Mouse (Mus musculus): Measurements from ENCODE around the gene Ano10. TPM values are rescaled to one million over a fixed set of nuclear protein-coding genes. Genes with fewer than 3 reads are reported as not detected.

The Ano10 gene
- total RNA-seq, 2 experiments from 2014 or later: 7.4 to 14.8 TPM

DNA sequence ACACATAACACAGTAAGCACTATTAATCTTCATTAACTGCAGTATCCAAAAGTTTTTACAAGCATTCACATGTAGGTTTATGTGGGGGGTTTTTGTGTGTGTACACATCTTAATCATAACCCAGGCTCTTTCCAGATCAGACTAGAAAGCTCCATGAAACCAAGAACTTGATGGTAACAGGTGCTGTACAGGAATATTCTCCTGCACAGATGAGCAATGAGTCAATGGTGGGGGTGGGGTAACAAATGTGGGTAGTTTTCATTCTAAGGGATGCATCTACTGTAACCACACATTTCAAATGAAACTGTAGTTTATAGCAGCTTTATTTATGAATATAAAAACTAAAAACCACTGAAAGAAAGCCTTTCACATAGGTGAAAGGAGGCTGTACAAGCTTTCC lies 79.1 kb downstream of the Ano10 start:
- ATAC-seq (replicated peaks; ENCODE audit: low FRiP score, poor library complexity, severe bottlenecking): no peak

DNA sequence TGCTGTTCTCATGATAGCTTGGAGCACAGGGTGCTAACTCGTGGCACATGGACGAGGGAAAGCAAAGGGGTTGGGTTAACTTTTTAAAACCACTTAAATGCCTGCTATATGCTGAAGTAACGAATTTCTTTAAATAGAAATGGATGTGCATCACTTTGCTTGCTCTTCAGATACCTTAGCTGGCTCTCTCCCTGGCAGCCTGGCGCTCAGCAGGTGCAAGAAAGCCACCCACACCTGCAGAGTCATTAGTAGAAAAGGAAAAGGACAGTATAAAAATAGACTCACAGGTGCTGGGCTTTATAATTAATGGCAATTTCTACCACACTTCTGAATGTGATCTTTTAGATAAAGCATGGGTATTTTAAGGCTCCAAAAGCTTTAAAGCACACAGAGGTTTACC lies 85.9 kb downstream of the Ano10 start:
- ATAC-seq (replicated peaks; ENCODE audit: low FRiP score, poor library complexity, severe bottlenecking): no peak

DNA sequence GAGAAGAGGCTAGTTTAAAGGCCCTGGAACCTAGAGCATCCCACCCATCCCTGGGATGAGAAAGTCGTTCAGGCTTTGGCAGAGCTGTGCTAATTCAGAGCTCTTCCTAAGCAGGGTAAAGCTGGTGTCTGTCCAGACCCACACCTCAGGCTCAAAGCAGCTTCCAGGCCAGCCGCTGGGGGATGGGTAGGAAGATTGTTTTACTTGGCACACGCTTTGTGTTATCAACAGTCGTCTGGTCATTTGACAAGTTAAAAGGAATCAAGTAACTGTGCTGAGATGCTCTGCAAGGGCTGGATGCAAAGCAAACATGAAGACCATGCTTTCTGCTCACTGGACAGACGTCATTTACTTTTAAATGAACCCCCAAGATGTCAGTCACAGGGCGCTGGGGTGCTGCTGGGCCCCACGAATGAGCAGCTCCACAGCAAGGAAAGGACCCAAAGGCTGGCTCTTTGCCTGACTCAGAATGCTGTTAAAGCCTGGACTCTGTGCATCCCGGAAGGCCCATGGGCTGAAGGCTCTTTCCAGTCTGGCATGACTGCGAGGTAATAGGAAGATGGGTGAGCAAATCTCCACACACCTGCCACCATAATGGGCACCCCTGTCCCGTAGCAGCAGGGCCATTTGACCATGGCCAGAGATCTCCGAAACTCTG lies 88.6 kb downstream of the Ano10 start:
- no peak for ATAC-seq (replicated peaks; ENCODE audit: low FRiP score, poor library complexity, severe bottlenecking)

DNA sequence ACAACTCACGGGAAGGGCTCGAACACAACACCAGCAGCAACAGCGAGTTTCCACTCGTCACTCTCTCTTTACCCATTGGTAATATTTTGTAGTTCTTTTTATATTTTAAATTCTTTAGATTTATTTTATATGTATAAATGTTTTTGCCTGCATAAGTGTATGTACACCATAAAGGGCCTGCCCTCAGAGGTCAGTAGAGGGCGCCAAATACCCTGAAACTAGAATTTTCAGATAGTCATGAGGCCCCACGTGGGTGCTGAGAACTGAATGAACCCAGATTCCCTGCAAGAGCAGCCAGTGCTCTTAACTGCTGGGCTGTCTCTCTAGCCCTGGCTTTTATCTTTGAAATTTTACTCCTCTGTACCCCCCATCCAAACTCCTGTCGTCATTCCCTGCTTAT lies 89.7 kb downstream of the Ano10 start:
- ATAC-seq (replicated peaks; ENCODE audit: low FRiP score, poor library complexity, severe bottlenecking): no peak

DNA sequence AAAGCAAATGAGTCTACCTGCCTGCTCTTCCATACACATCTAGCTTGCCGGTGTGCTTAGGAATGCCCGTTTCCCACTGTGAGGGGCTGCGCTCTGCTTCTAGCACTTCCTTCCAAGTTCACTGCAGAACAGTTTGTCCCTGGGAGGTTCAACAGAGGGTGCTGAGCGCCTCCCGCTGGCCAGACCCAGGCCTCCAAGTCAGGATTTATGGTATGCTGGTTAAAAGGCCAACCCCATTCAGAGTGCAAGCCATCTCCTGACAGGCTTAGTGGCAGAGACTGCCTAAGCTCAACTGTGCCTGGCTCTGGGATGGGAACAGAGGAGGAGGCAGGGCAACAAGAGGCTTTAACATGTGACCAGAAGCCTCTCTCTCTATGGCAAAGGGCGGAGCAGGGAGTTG lies 95.0 kb downstream of the Ano10 start:
- no peak for ATAC-seq (replicated peaks; ENCODE audit: low FRiP score, poor library complexity, severe bottlenecking)

DNA sequence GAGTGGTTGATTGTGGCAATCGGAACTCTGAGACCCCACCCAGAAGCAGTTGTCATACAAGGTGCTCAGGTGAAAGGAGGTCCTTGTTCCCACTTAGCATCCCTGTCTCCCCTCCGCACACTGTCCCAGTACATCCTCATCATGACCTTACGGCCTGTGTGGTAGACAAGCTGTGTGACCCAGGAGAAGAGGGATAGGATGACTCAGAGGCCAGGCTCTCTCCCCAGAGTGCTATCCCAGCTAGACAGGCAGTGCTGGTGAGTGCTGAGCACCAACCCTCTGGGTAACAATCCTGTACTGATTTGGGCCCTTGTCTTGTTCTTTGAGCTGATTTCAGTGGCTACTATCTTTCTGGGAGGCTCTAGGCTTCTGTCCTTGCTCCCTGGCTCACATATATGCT lies 95.6 kb downstream of the Ano10 start:
- ATAC-seq (replicated peaks; ENCODE audit: low FRiP score, poor library complexity, severe bottlenecking): no peak

DNA sequence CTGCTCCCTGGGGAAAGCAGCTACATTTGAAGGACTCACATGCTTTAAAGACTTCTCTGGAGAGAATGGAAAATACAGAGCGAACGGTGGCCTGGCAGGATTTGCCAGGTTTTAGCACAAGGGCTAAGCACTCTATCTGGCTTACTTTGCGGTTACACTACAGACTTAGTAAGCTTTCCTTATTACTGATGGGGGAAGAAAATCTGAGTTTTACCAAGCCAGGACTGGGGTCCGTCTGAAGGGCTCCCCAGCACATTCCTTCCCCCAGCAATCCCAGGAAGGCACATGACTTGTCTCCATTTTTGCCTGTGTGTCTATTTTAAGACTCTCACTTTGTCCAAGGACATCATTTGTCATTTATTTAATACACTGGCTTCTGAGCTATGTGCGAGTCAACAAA lies 97.2 kb downstream of the Ano10 start:
- ATAC-seq (replicated peaks; ENCODE audit: low FRiP score, poor library complexity, severe bottlenecking): no peak

DNA sequence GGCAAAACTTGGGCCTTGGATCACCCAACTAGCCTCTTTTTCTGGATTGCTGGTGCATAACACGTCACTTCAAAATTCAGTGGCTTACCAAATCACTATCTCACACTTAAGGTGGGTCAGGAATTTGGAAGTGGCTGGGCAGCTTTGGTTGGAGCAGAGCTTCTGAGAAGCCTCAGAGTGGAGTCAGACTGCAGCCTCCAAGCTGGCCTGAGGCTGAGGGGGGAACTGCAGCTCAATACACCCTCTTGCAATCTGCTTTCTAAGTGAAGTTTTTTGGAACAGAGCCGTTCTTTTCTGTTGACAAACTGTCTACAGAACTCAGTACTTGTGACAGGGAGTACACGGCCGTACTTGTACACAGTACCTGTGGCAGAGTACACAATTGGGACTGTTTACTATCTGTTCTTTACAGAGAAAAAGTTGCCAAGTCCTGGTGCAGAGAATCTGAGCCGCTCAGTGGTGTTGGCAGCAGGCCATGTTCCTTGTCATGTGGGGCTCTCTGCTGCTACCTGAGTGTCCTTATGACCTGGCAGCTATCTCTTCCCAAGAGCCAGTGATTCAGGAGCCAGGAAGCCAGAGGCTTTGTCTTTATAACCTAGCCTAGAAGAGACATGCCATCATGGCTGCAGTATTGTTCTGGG lies 99.1 kb downstream of the Ano10 start:
- ATAC-seq (replicated peaks; ENCODE audit: low FRiP score, poor library complexity, severe bottlenecking): no peak

DNA sequence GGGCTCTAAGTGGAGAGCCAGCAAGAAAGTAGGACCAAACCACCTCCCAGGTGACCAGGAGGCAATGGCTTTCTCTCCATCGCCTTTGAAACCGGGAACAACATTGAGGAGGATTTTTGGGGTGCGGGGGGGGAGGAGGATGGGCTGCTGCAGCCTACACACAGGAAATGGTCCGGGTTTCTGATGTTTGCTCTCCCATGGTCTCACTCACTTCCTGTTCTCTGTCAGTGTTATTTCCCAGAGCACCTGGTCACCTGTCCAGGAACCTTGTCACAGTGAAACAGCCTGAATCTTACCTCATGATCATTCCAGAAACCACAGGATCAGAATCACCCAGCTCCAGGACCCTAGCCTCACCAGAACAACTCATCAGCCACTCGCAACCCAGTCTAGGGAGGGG lies 100.4 kb downstream of the Ano10 start:
- no peak for ATAC-seq (replicated peaks; ENCODE audit: low FRiP score, poor library complexity, severe bottlenecking)

DNA sequence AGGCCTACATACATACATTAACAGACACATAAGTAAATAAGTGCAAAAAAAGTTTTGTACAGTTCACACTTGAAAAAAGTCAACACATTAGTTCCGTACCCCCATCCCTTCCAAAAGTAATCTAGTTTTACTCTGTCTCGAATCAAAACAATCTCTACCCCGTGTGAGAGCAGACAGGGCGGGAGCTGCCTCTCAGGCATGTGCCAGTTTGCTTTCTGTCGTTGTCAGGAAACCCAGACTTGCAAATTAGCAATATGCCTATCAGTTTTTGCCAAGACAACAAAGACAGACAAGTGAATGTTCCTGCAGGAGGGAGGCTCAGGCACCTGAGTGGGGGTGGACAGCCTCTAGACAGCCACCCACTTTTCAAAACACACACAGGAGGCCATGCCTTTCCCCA lies 100.9 kb downstream of the Ano10 start:
- ATAC-seq (replicated peaks; ENCODE audit: low FRiP score, poor library complexity, severe bottlenecking): no peak

DNA sequence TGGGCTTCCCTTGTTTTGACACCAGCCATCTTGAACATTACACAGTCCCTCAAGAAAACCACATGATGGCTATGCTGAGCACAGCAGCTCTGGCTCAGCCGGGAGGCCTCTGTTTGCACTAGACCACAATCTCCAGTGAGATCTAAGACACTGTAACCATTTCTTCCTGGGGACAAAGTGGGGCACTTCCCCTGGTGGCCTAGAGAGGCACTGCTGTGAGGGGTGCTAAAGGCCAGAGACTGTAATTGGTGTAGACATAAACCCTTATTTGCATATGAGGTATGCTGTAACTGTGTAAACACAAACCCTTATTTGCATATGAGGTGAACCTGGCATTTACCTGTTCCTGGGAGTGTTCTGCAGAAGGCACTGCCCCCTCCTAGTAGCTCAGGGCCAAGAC lies 105.5 kb downstream of the Ano10 start:
- ATAC-seq (replicated peaks; ENCODE audit: low FRiP score, poor library complexity, severe bottlenecking): no peak

DNA sequence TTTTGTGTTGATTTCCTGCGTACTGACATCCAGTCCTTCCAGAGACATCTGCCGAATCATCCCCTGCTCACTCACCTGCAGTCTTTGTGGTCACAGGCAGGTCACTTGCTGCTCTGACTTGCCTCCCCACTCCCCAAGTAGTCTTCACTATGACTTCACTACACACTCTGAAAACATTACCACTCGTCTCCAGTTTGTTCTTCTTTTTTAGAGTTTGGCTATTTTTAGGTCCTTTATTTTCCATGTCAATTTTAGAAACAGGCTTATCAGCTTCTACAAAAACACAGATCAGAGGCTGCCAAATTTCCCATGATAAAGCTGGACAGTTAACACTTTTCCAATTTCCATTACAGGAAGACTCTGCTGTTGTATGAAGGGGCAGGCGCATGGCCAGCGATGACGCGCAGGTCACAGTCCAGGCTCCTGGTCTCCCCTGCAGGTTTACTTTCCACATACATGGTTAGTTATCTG lies 106.7 kb downstream of the Ano10 start:
- ATAC-seq (replicated peaks; ENCODE audit: low FRiP score, poor library complexity, severe bottlenecking): no peak

DNA sequence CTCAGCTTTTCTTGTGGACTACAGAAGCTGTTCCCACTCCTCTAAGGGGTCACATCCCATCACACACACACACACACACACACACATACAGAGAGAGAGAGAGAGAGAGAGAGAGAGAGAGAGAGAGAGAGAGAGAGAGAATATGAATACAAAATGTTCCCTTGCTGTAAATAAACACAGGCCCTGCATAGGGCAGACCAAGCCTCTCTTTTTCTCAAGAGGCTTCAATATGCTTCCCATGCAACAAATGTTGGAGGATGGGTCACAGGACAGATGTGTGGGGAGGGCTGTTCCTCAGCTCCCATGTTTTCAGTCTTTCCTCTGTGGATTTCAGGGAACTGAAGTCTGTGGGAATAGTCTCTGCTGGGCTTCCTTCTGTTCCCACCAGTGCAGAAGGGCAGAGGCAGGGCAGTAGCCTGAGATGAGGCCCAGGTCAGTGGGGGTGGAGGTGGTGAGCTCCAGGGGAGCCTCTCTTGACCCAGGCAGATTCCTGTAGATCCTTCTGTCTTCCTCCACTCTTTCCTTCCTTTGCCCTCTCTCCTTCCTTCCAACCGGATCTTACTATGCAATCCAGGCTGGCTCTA lies 107.5 kb downstream of the Ano10 start:
- ATAC-seq (replicated peaks; ENCODE audit: low FRiP score, poor library complexity, severe bottlenecking): no peak

DNA sequence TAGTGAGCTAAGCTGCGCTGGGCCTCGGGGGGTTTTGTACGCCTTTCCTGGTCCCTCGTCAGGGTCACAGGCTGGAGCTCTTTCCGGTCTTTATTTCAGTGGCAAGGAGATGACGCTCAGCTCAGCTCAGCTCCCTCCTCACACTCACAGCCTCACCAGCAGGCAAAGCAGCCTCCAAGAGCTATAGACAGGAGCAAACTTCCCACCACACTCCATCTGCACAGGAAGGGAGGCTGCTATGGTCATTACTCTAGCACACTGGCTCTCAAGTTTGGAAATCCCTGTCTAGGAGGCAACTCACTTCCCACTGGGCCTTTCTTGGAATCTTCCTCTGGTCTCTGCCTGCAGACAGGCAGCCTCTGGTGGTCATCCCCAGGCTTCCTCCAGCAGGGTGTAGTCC lies 108.3 kb downstream of the Ano10 start:
- ATAC-seq (replicated peaks; ENCODE audit: low FRiP score, poor library complexity, severe bottlenecking): no peak

DNA sequence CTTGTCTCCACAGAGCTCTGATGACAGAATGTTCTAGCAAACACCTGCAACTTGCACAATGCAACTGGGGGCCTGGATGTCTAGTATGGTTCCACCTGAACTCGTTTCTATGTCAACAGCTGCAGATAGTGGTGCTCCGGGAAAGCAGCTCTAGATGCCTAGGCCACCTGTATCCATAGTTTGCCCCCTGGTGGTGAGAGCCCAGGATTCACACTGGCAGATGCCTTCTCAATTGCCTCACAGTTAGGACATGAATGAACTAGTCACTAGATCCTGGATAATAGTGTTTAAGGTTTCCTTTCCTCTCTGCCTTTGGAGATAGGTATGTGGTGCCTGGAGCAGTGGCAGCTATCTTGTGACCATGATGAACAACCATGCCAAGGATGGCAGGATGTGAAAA lies 109.2 kb downstream of the Ano10 start:
- 0 out of 2 replicates have a peak, but pooled peaks have one; percentile 28 for ATAC-seq (replicated peaks; ENCODE audit: low FRiP score, poor library complexity, severe bottlenecking)

DNA sequence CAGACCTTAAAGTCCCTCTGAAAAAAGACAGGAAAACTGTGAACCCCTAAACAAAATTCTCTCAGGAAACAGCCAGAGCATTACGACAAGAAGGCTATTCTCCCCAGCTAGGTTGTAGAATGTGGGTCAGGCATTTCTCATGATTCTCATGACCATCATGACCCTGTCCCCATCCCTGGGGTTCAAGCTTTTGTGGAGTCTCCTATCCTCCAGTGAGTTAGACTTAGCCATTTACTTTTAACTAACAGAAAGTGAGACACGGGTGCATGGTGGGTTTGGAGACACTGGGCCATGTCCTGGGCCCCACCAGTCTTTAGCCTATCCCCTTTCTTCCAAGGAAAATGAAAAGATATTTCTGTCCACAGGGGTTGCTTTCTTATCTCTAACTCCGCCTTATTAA lies 109.9 kb downstream of the Ano10 start:
- no peak for ATAC-seq (replicated peaks; ENCODE audit: low FRiP score, poor library complexity, severe bottlenecking)

DNA sequence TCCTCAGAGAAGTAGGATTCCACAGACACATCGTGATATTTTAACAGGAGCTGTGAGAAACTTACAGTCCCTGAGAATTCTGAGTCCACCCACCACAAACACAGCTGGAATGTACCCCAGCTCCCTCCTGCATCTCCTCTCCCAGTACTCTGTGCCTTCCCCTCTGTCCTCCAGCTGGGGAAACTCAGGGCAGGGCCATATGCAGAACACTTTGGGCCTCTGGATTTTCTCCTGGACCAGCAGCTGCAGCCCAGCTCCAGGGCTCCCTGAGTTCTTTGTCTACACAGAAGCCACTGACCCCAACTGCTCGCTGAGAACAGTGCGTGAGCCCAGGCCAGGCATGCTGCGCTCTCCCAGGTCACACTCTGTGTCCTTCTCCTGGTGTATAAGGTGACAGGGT lies 111.1 kb downstream of the Ano10 start:
- ATAC-seq (replicated peaks; ENCODE audit: low FRiP score, poor library complexity, severe bottlenecking): no peak

DNA sequence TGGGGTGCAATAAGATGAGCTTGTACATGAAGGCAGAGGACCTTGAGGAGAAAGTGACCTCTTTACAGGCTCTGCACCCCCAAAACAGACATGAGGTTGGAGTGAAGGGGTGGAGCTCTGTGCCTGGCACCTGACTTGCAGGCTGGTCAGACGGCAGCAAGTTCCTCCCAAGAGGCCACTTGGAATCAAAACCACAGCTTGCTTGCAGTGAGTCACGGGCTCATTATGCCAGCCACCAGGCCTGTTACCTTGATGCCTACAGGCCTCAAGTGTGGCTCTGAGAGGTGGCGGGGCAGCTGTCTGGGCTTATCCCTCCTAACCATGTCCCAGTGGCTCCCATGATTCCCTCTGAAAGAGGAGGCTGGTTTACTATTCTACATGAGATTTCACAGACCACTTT lies 114.1 kb downstream of the Ano10 start:
- no peak for ATAC-seq (replicated peaks; ENCODE audit: low FRiP score, poor library complexity, severe bottlenecking)

DNA sequence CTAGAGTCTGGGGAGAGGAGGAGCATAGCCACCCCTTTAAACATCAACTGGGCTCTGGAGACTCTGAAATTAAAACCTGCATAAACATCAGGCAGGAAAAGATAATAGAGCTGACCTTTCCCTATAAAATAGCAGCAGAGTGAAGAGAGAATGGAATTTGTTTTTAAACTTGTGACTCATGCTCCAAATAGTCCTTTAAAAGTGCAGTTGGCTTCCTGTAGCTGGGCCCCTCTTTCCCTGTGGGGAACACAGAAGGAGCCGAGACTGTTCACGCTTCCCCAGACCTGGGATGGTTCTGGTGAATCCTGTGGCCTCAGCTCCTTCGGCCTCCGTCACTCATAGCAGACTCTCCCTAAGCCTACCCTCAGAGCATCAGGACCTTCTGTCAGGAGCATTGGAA lies 115.8 kb downstream of the Ano10 start:
- no peak for ATAC-seq (replicated peaks; ENCODE audit: low FRiP score, poor library complexity, severe bottlenecking)

DNA sequence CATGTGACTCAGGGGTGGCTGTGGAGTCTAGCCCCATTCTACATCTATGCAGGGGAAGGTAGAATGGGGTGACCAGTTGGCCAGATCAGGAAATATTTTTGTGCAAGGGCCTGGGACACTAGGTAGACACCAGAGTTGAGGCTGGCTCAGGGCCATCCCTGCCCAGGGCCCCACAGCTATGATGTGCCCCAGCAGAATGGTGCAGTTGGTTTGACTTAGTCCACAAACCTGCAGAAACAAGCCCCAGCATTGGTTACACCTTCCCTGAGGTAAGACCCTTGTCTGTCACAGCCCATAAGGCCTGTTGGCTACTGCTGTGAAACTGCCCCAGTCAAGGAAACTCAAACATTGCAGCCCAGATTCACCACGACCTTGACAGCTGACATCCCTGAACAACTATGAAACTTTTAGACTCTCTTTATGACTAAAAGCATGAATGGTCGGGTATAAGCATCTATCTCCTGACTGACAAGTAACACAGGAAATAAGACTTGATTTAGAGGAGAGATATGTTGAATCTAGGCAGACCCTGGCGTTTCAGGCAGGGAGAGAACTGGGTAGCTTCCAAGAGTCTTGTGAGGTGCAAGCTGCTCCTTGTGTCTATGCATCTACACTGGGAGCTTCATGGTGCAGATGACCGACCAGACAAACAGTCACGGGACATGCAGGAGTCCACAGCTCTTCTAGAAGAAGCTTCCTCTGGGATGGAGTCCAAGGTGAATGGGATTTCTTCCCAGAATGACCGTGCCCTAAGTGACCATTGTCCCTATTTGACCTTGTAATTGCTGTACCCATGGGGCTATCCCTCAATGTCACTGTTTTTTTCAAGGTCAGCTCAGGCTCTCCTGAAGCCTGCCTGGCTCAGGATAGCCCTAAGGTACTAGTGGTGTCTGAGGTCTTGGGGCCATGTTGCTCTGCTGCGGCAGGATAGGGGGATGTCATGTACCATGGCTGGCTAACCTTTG lies 116.7 kb downstream of the Ano10 start:
- ATAC-seq (replicated peaks; ENCODE audit: low FRiP score, poor library complexity, severe bottlenecking): no peak

Measured in erythroblast, adult 5-6 weeks (primary cell).